Mouse (Mus musculus): ENCODE results near the gene Pigp.

DNA sequence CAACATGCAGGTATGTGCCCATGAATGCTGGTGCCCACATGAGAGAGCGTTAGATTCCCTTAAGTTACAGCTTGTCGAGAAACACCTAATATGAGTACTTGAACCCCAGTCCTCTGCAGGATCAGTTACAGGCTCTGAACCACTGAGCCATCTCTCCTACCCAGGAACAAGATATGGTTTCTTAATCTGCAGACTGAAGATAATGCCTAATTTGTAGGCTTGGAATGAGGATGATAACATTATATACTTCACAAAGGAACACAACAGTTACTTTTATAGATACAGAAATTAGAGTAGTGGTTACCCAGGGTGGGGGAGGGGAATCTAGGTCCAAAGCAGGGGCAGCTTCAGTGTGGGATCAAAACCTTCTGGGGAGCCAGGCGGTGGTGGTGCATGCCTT lies 45.6 kb downstream of the Pigp start:
- no peak for TF ChIP-seq CTCF (IDR thresholded peaks at IDR 0.05)
- no peak for TF ChIP-seq POLR2A (IDR thresholded peaks at IDR 0.05; ENCODE audit: insufficient read depth, low read depth, low read length)

Measured in heart, adult 2 months (tissue).